In genomic region chr16:77502916-77503315, GRCm38 (mm10) we compare ENCODE assay signal across 17 mouse cellular contexts.
A peak's percentile ranks its signal among the peaks of the same experiment; 100 is the strongest.
DNase-seq lines count a peak whose midpoint lies in the region; ATAC-seq and TF ChIP-seq lines count a peak whose summit lies in the region.
"Had no signal": no experiment of that assay in that cellular context is flagged by ENCODE, and none has a peak within 500 bp of the region (broad histone marks: within the 10 kb centered on the region; RNA-seq: fewer than 3 reads in every experiment).

No protein-coding gene starts in this region.

- no peak for ATAC-seq in embryonic facial prominence, embryonic 12.5 days (ENCODE audit: insufficient number of reproducible peaks, insufficient read depth, low FRiP score, low TSS enrichment)
- ATAC-seq in heart, postnatal 0 days (ENCODE audit: insufficient read depth, low read depth) = no peak
- no peak for ATAC-seq in embryonic facial prominence, embryonic 14.5 days (ENCODE audit: low read depth)
- no peak for ATAC-seq in midbrain, embryonic 14.5 days (ENCODE audit: low FRiP score, low TSS enrichment)
- ATAC-seq in liver, embryonic 12.5 days = no peak
- ATAC-seq: intestine, embryonic 15.5 days had no signal

- H3K27me3 ChIP-seq in embryonic facial prominence, embryonic 12.5 days = no peaks in the 10 kb centered on the region
- no peaks in the 10 kb centered on the region for H3K27me3 ChIP-seq in embryonic facial prominence, embryonic 10.5 days (replicated peaks; ENCODE audit: low read depth, poor library complexity, severe bottlenecking)
- H3K27me3 ChIP-seq in heart, postnatal 0 days (ENCODE audit: control insufficient read depth, insufficient read depth, low read length) = no peaks in the 10 kb centered on the region
- H3K27me3 ChIP-seq in embryonic facial prominence, embryonic 14.5 days (replicated peaks; ENCODE audit: control insufficient read depth, insufficient read depth, low read length) = no peaks in the 10 kb centered on the region
- H3K27me3 ChIP-seq in midbrain, embryonic 14.5 days (ENCODE audit: control insufficient read depth, insufficient read depth, low read length) = no peaks in the 10 kb centered on the region
- no peaks in the 10 kb centered on the region for H3K27me3 ChIP-seq in liver, embryonic 12.5 days (replicated peaks)
- H3K27me3 ChIP-seq: intestine, embryonic 15.5 days; limb, embryonic 13.5 days had no signal

- H3K27ac ChIP-seq in embryonic facial prominence, embryonic 12.5 days = no peak overlapping the region
- H3K27ac ChIP-seq in embryonic facial prominence, embryonic 10.5 days (replicated peaks) = no peak overlapping the region
- H3K27ac ChIP-seq in heart, postnatal 0 days (ENCODE audit: low read depth) = no peak overlapping the region
- no peak overlapping the region for H3K27ac ChIP-seq in embryonic facial prominence, embryonic 14.5 days (replicated peaks; ENCODE audit: low read depth, low read length)
- H3K27ac ChIP-seq in midbrain, embryonic 14.5 days (replicated peaks; ENCODE audit: low read depth, low read length) = no peak overlapping the region
- H3K27ac ChIP-seq in liver, embryonic 12.5 days = no peak overlapping the region
- H3K27ac ChIP-seq: intestine, embryonic 15.5 days; limb, embryonic 13.5 days had no signal

- DNase-seq in embryonic facial prominence, embryonic 10.5 days (ENCODE audit: low spot score) = no peak
- DNase-seq in heart, postnatal 0 days (ENCODE audit: low spot score) = no peak
- DNase-seq in heart, postnatal 25 days (ENCODE audit: low spot score) = no peak
- no peak for DNase-seq in embryonic facial prominence, embryonic 14.5 days (ENCODE audit: low spot score)
- DNase-seq in midbrain, embryonic 14.5 days = peak; percentile 21
- no peak for DNase-seq in retina, embryonic 14.5 days (ENCODE audit: low spot score)
- DNase-seq: adrenal gland, postnatal 14 days; gastrocnemius, postnatal 14 days; kidney, postnatal 25 days; layer of hippocampus, postnatal 36 days; lung, adult 18-20 months; right cerebral cortex, adult 18-20 months had no signal

- H3K36me3 ChIP-seq in embryonic facial prominence, embryonic 12.5 days = peaks cover 6% of the 10 kb centered on the region; the same call in 1 of the 2 replicates
- peaks cover 8% of the 10 kb centered on the region for H3K36me3 ChIP-seq in embryonic facial prominence, embryonic 10.5 days (replicated peaks)
- H3K36me3 ChIP-seq in heart, postnatal 0 days (replicated peaks; ENCODE audit: control insufficient read depth, insufficient read depth, low read length) = peaks cover 10% of the 10 kb centered on the region; the same call in 1 of the 2 replicates
- H3K36me3 ChIP-seq in embryonic facial prominence, embryonic 14.5 days (ENCODE audit: control insufficient read depth, insufficient read depth, low read length) = 0 out of 2 replicates have a peak, but pooled peaks cover 7% of the 10 kb centered on the region
- H3K36me3 ChIP-seq in midbrain, embryonic 14.5 days (ENCODE audit: control insufficient read depth, insufficient read depth, low read length) = 0 out of 2 replicates have a peak, but pooled peaks cover 3% of the 10 kb centered on the region
- H3K36me3 ChIP-seq in liver, embryonic 12.5 days = no peaks in the 10 kb centered on the region
- H3K36me3 ChIP-seq: intestine, embryonic 15.5 days; limb, embryonic 13.5 days had no signal

- H3K4me1 ChIP-seq in embryonic facial prominence, embryonic 12.5 days = no peaks in the 10 kb centered on the region
- H3K4me1 ChIP-seq in embryonic facial prominence, embryonic 10.5 days = peaks cover 15% of the 10 kb centered on the region
- H3K4me1 ChIP-seq in heart, postnatal 0 days (ENCODE audit: control insufficient read depth, insufficient read depth) = peaks cover 10% of the 10 kb centered on the region
- H3K4me1 ChIP-seq in embryonic facial prominence, embryonic 14.5 days (ENCODE audit: control insufficient read depth, insufficient read depth, low read length) = 0 out of 2 replicates have a peak, but pooled peaks cover 10% of the 10 kb centered on the region
- peaks cover 11% of the 10 kb centered on the region; the same call in 1 of the 2 replicates for H3K4me1 ChIP-seq in midbrain, embryonic 14.5 days (ENCODE audit: control insufficient read depth, insufficient read depth, low read length)
- H3K4me1 ChIP-seq in liver, embryonic 12.5 days = no peaks in the 10 kb centered on the region
- H3K4me1 ChIP-seq: intestine, embryonic 15.5 days had no signal

- H3K4me2 ChIP-seq in embryonic facial prominence, embryonic 12.5 days (replicated peaks) = 0 out of 2 replicates have a peak overlapping the region, but pooled peaks have one; percentile 17
- H3K4me2 ChIP-seq in heart, postnatal 0 days (ENCODE audit: low read depth, low read length) = peak overlapping the region; percentile 43
- peak overlapping the region; percentile 43 for H3K4me2 ChIP-seq in embryonic facial prominence, embryonic 14.5 days (ENCODE audit: low read depth, low read length)
- peak overlapping the region; percentile 41 for H3K4me2 ChIP-seq in midbrain, embryonic 14.5 days (ENCODE audit: low read length)
- no peak overlapping the region for H3K4me2 ChIP-seq in liver, embryonic 12.5 days
- H3K4me2 ChIP-seq: intestine, embryonic 15.5 days; limb, embryonic 13.5 days had no signal

- H3K9ac ChIP-seq in embryonic facial prominence, embryonic 12.5 days = no peak overlapping the region
- no peak overlapping the region for H3K9ac ChIP-seq in heart, postnatal 0 days (replicated peaks; ENCODE audit: low read depth, low read length)
- no peak overlapping the region for H3K9ac ChIP-seq in embryonic facial prominence, embryonic 14.5 days (ENCODE audit: low read depth, low read length)
- H3K9ac ChIP-seq in midbrain, embryonic 14.5 days (replicated peaks; ENCODE audit: low read length) = no peak overlapping the region
- no peak overlapping the region for H3K9ac ChIP-seq in liver, embryonic 12.5 days
- H3K9ac ChIP-seq: intestine, embryonic 15.5 days; limb, embryonic 13.5 days had no signal

- TF ChIP-seq CTCF in heart, postnatal 0 days (IDR thresholded peaks at IDR 0.05; ENCODE audit: low read depth) = no peak

- WGBS in embryonic facial prominence, embryonic 12.5 days = 87% methylated on average over 5 of the region's 5 CpGs
- WGBS in embryonic facial prominence, embryonic 10.5 days = 86% methylated on average over 5 of the region's 5 CpGs
- 61% methylated on average over 5 of the region's 5 CpGs for WGBS in heart, postnatal 0 days
- WGBS in embryonic facial prominence, embryonic 14.5 days = 81% methylated on average over 5 of the region's 5 CpGs
- 46% methylated on average over 5 of the region's 5 CpGs for WGBS in midbrain, embryonic 14.5 days
- 56% methylated on average over 5 of the region's 5 CpGs for WGBS in liver, embryonic 12.5 days (ENCODE audit: insufficient replicate concordance)

- H3K4me3 ChIP-seq in embryonic facial prominence, embryonic 12.5 days = no peak overlapping the region
- no peak overlapping the region for H3K4me3 ChIP-seq in embryonic facial prominence, embryonic 10.5 days
- H3K4me3 ChIP-seq in heart, postnatal 0 days (ENCODE audit: low read depth, low read length) = peak overlapping the region; percentile 20; the same call in 1 of the 2 replicates
- H3K4me3 ChIP-seq in embryonic facial prominence, embryonic 14.5 days (ENCODE audit: low read depth, low read length) = peak overlapping the region; percentile 14; the same call in 1 of the 2 replicates
- peak overlapping the region; percentile 23 for H3K4me3 ChIP-seq in midbrain, embryonic 14.5 days (replicated peaks; ENCODE audit: low read depth, low read length)
- H3K4me3 ChIP-seq in liver, embryonic 12.5 days = no peak overlapping the region
- H3K4me3 ChIP-seq: erythroblast, embryonic 14.5 days; intestine, embryonic 15.5 days; limb, embryonic 13.5 days had no signal

- intact Hi-C loops in heart, postnatal 25 days (cut with DNase I) = loop anchor here (5.0 to 10.0 kb wide), 3 partner anchors 61 to 486 kb away; no protein-coding TSS in a partner anchor

- TF ChIP-seq EP300 in heart, postnatal 0 days (IDR thresholded peaks at IDR 0.05; ENCODE audit: low read depth) = no peak

- no peaks in the 10 kb centered on the region for H3K9me3 ChIP-seq in embryonic facial prominence, embryonic 12.5 days
- no peaks in the 10 kb centered on the region for H3K9me3 ChIP-seq in embryonic facial prominence, embryonic 10.5 days
- H3K9me3 ChIP-seq in heart, postnatal 0 days (replicated peaks; ENCODE audit: control insufficient read depth, low read length) = no peaks in the 10 kb centered on the region; the same call in 1 of the 2 replicates
- H3K9me3 ChIP-seq in embryonic facial prominence, embryonic 14.5 days (ENCODE audit: control insufficient read depth, low read length) = 0 out of 2 replicates have a peak, but pooled peaks cover 5% of the 10 kb centered on the region
- no peaks in the 10 kb centered on the region for H3K9me3 ChIP-seq in midbrain, embryonic 14.5 days (ENCODE audit: control insufficient read depth, low read length)
- H3K9me3 ChIP-seq in liver, embryonic 12.5 days (replicated peaks) = no peaks in the 10 kb centered on the region
- H3K9me3 ChIP-seq: intestine, embryonic 15.5 days had no signal

Comparison
In these comparisons a context has a peak if more than half of its experiments do, and no peak if none do; other contexts are left out.
1. H3K4me3 ChIP-seq: peak in heart, postnatal 0 days (single experiment), embryonic facial prominence, embryonic 14.5 days (single experiment) and midbrain, embryonic 14.5 days (single experiment); none in embryonic facial prominence, embryonic 12.5 days (single experiment), embryonic facial prominence, embryonic 10.5 days (single experiment) and liver, embryonic 12.5 days (single experiment).